Mouse (Mus musculus) megakaryocyte-erythroid progenitor cell, adult 5 weeks (primary cell): ENCODE data around the gene Cyp3a44. TPM values are rescaled to one million over a fixed set of nuclear protein-coding genes. Genes with fewer than 3 reads are reported as not detected.

Source experiments
- polyA plus RNA-seq: library from polyadenylated mRNA; stranded (reverse); fragments of >175 nt; gene quantifications from 2 replicates; pipeline ENCODE4 v1.2.3, GENCODE M21; 2012

The Cyp3a44 gene
- not detected in 2 replicates for polyA plus RNA-seq

DNA sequence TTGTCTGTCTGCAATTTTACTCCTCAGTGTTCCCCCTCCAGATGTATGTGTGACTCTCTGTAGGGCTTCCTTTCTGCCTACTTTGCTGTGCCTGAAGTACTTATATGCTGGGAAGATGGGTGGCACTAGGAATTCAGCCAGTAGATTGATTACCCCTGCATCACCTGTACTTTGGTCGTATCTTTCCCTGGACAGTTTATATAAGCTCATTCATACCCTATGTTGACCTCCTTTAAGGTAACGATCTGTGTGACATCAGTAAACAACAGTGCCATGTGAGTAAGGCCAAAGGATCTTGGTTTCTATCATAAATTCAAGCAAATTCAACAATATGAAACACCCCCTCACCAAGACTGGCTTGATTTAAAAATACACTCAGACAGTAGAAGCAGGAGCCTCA, at the start of gene Cyp3a44:
TSS of gene Cyp3a44 (minus strand) at position 79 of the 400 bp plus-strand sequence.

Other genes starting within 250 kb of the Cyp3a44 start
- not detected in 2 replicates for gene Cyp3a41b, start 221.1 kb downstream of the Cyp3a44 start, polyA plus RNA-seq
- not detected in 2 replicates for gene Cyp3a41a, start 85.7 kb downstream of the Cyp3a44 start, polyA plus RNA-seq
- gene Cyp3a11, start 74.1 kb upstream of the Cyp3a44 start, polyA plus RNA-seq, result not detected in 2 replicates
- gene Cyp3a25, start 203.7 kb upstream of the Cyp3a44 start, polyA plus RNA-seq, result not detected in 2 replicates